Mouse (Mus musculus) limb, embryonic 11.5 days (tissue): ENCODE measurements around the gene Klk11. TPM values are rescaled to one million over a fixed set of nuclear protein-coding genes. Genes with fewer than 3 reads are reported as not detected.

ENCODE experiments used
- ATAC-seq: fragments of 200-750 bp; cut with Nextera tagmentation; 2 replicates; pipeline ENCODE4 v1.8.0; 2017; ENCODE audit warnings: low read depth; ENCODE audit not compliant: insufficient number of reproducible peaks, low FRiP score, low TSS enrichment
- DNase-seq: peaks from one replicate; pipeline ENCODE4 v3.0.0-alpha.2; 2015; ENCODE audit warnings: low spot score
- H3K27ac ChIP-seq: fragments of 300-500 bp; sonication (generic); replicated peaks from 2 replicates; pipeline ENCODE4 v1.5.1; 2014; ENCODE audit warnings: low read depth, mild to moderate bottlenecking, low read length
- H3K27me3 ChIP-seq: fragments of 300-500 bp; sonication (generic); 2 replicates; pipeline ENCODE4 v1.6.1; 2014; ENCODE audit warnings: mild to moderate bottlenecking, low read length, mixed read lengths; ENCODE audit not compliant: control insufficient read depth, insufficient read depth
- H3K36me3 ChIP-seq: fragments of 300-500 bp; sonication (generic); 2 replicates; pipeline ENCODE4 v1.6.1; 2014; ENCODE audit warnings: mild to moderate bottlenecking, low read length, moderate library complexity, mixed read lengths; ENCODE audit not compliant: control insufficient read depth, insufficient read depth
- H3K4me1 ChIP-seq: fragments of 300-500 bp; sonication (generic); 2 replicates; pipeline ENCODE4 v1.6.1; 2014; ENCODE audit warnings: low read length, mixed read lengths; ENCODE audit not compliant: control insufficient read depth, insufficient read depth
- H3K4me2 ChIP-seq: fragments of 300-500 bp; sonication (generic); 2 replicates; pipeline ENCODE4 v1.6.1; 2014; ENCODE audit warnings: low read depth, mild to moderate bottlenecking, moderate library complexity; ENCODE audit not compliant: severe bottlenecking
- H3K4me3 ChIP-seq: fragments of 300-500 bp; sonication (generic); 2 replicates; pipeline ENCODE4 v1.5.1; 2014; ENCODE audit warnings: low read depth, low read length
- H3K9ac ChIP-seq: fragments of 300-500 bp; sonication (generic); 2 replicates; pipeline ENCODE4 v1.6.1; 2014; ENCODE audit warnings: mild to moderate bottlenecking, low read length
- H3K9me3 ChIP-seq: fragments of 300-500 bp; sonication (generic); 2 replicates; pipeline ENCODE4 v1.6.1; 2016; ENCODE audit warnings: low read length; ENCODE audit not compliant: control insufficient read depth
- WGBS: fragments of 180-500 bp; shearing (Covaris S2); extraction: QIAGEN DNeasy Blood & Tissue Kit; methylation state at CpG from one replicate; pipeline ENCODE4 v1.1.7; 2014; 5-methylcytosine and 5-hydroxymethylcytosine counted together
- polyA plus RNA-seq: library from polyadenylated mRNA; unstranded; fragments of >200 nt; fragmentation: Nextera tagmentation; extraction: Ambion mirVana; gene quantifications from 2 replicates; pipeline ENCODE4 v1.2.1, GENCODE M21; 2014

Klk11 gene
- not detected in 2 replicates for polyA plus RNA-seq

DNA sequence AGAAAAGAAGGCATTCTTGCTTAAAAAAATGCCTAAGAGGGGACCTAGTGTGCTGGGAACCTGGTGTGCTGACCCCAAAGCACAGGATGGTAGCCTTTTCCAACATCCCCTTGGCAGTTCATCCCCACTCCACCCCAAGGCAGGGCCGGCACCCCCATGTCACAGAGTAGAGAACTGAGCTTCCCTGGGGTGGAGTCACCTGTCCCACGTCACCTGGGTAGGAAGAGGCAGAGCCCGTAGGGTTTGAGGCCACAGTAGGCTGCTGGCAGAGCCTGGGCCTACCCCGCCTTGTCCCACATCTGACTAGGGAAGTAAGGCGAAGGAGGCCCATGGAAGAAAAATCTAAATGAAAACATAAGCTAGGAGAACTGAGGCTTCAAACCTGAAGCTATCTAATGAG, at the start of gene Klk11:
Gene Klk11, plus strand, starts transcription at position 241 of the 400 bp plus-strand sequence.
- peak; percentile 17 for DNase-seq
- Histone ChIP-seq H3K36me3 (no peaks in the 10 kb centered on the region), H3K27ac (no peak within 1 kb of the TSS), H3K4me2 (no peak within 1 kb of the TSS), H3K27me3 (no peaks in the 10 kb centered on the region), H3K4me1 (no peaks in the 10 kb centered on the region), H3K9me3 (no peaks in the 10 kb centered on the region), H3K9ac (no peak within 1 kb of the TSS), H3K4me3 (no peak within 1 kb of the TSS)
- no peak for ATAC-seq
- 87% methylated on average over 5 of the region's 5 CpGs for WGBS

DNA sequence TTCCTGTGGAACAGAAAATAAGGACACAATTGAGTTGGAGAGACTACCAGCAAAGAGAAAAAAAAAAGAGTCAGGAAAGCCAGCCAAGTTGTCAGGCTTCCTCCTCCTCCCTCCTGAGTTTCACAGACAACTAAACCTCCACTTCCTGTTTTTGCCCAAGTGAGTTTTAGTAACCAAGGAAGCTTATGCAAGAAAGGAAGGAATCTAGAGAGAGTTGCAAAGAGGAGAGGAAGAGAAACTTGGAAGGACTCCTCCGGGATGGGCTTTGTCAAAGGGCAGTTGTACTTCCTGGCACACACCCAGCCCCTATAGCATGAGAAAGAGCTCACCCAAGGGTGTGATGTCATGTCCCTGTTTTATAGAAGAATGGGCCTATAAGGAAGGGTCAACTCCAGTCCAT, 26.6 kb upstream of the Klk11 start:
- no peak overlapping the region for H3K4me2 ChIP-seq
- H3K36me3 ChIP-seq = no peaks in the 10 kb centered on the region
- H3K9me3 ChIP-seq = no peaks in the 10 kb centered on the region
- no peak overlapping the region for H3K4me3 ChIP-seq
- no peak overlapping the region for H3K27ac ChIP-seq
- no peak overlapping the region for H3K9ac ChIP-seq
- no peaks in the 10 kb centered on the region for H3K27me3 ChIP-seq
- ATAC-seq (no peak), DNase-seq (no peak)
- H3K4me1 ChIP-seq = no peaks in the 10 kb centered on the region
- WGBS = 64% methylated on average over 1 of the region's 1 CpGs

DNA sequence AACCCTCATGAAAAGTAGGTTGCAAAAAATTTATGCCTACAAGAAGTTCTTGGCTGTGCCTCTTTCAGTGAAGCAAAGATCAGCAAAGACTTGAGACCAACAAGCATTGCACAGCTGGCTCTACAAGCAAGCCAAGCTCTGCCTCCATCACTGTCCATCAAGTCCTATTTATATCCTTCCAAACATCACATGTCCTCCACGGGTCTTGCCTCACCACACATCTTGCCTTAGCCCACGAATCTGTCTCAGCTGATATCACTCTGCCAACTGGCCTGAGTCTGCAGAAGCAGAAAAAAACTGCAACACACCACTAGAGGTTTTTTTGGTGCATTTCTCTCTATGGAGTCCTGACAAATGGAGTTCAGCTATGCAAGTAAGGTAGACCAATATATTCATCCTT, 21.6 kb upstream of the Klk11 start:
- H3K9ac ChIP-seq = no peak overlapping the region
- H3K27me3 ChIP-seq = no peaks in the 10 kb centered on the region
- no peaks in the 10 kb centered on the region for H3K36me3 ChIP-seq
- no peak for ATAC-seq
- H3K4me3 ChIP-seq = no peak overlapping the region
- H3K27ac ChIP-seq = no peak overlapping the region
- H3K4me2 ChIP-seq = no peak overlapping the region
- H3K9me3 ChIP-seq = no peaks in the 10 kb centered on the region
- DNase-seq = no peak
- no peaks in the 10 kb centered on the region for H3K4me1 ChIP-seq
- WGBS = 71% methylated on average over 2 of the region's 2 CpGs

DNA sequence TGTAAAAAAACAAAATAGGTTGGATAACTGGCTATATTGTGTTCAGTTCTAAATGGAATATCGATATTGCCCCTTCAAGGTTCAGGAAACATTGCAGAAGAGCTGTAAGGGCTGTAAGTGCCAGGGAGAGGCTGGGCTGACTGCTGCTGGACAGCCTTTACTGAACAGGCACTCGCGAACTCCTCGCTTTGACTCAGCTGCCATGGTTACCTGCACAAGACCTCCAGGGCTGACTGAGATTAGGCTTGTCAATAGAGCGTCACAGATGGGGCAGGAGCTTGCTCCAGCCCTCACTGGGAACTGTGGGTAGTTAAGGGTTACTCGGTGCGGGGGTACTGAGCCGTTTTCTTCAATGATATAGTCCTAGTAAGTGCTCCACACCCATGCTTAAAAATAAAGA, 7.9 kb upstream of the Klk11 start:
- DNase-seq = no peak

DNA sequence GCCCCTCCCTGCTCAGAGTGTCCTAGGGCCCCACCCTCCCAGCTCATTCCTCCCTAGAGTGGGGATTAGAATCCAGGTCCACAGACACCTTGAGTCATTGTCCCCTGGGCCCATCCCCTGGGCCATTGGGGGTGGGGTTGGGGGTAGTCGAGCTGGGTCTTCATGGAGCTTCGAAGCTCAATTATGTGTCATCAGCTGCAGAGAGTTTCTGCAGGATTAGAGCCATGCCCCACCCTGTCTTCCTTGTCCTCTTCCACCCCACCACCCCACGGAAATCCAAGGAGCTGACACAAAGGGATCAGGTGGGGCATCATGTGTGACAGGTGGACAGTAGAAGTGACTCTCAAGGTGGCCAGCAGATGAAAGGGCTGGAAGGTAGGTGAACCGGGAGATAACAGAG, 5.8 kb upstream of the Klk11 start, which contains the start of gene Klk12:
Gene Klk12, plus strand, starts transcription at position 301 of the 400 bp plus-strand sequence.
- WGBS = 82% methylated on average over 4 of the region's 4 CpGs
- DNase-seq (no peak), ATAC-seq (no peak)
- Histone ChIP-seq H3K9ac (no peak within 1 kb of the TSS), H3K36me3 (no peaks in the 10 kb centered on the region), H3K4me1 (no peaks in the 10 kb centered on the region), H3K27ac (no peak within 1 kb of the TSS), H3K9me3 (no peaks in the 10 kb centered on the region), H3K27me3 (no peaks in the 10 kb centered on the region), H3K4me2 (no peak within 1 kb of the TSS), H3K4me3 (no peak within 1 kb of the TSS)

More for the DNA sequence above, 7.9 kb upstream of the Klk11 start:
- WGBS = 57% methylated on average over 8 of the region's 8 CpGs
- H3K4me3 ChIP-seq = no peak overlapping the region
- H3K27ac ChIP-seq = no peak overlapping the region
- no peaks in the 10 kb centered on the region for H3K4me1 ChIP-seq
- no peaks in the 10 kb centered on the region for H3K9me3 ChIP-seq
- no peak for ATAC-seq
- H3K27me3 ChIP-seq = no peaks in the 10 kb centered on the region
- no peak overlapping the region for H3K9ac ChIP-seq
- no peaks in the 10 kb centered on the region for H3K36me3 ChIP-seq
- no peak overlapping the region for H3K4me2 ChIP-seq

DNA sequence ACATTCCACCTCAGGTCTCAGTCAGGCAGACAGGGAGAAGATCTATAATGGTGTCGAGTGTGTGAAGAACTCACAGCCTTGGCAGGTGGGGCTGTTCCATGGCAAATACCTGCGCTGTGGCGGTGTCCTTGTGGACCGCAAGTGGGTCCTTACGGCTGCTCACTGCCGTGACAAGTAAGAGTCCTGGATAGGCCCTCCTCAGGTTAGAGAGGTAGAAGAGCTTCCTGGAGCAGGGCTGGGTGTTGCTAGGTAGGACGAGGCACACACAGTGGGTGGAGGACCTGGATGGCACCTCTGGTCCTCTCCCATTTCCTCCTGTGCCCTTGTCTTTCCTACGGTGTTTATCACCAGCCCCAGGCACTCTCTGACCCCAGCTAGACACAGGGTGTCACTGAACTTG, 4.8 kb upstream of the Klk11 start:
- Histone ChIP-seq H3K4me1 (no peaks in the 10 kb centered on the region), H3K27ac (no peak overlapping the region), H3K4me3 (no peak overlapping the region), H3K9me3 (no peaks in the 10 kb centered on the region), H3K9ac (no peak overlapping the region), H3K4me2 (no peak overlapping the region), H3K27me3 (no peaks in the 10 kb centered on the region), H3K36me3 (no peaks in the 10 kb centered on the region)
- 88% methylated on average over 8 of the region's 8 CpGs for WGBS
- ATAC-seq (no peak), DNase-seq (no peak)

DNA sequence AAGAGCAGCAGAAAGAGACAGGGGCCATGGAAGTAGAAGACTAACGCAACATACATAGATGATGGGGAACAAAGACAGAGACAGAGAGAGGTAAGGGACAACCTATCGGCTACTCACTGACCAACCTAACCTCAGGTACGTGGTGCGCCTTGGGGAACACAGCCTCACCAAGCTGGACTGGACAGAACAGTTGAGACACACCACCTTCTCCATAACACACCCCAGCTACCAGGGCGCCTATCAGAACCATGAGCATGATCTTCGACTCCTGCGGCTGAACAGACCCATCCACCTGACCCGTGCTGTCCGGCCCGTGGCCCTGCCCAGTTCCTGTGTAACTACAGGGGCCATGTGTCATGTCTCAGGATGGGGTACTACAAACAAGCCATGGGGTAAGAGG, 3.7 kb upstream of the Klk11 start:
- Histone ChIP-seq H3K4me1 (no peaks in the 10 kb centered on the region), H3K4me3 (no peak overlapping the region), H3K4me2 (no peak overlapping the region), H3K27ac (no peak overlapping the region), H3K9ac (no peak overlapping the region), H3K27me3 (no peaks in the 10 kb centered on the region), H3K36me3 (no peaks in the 10 kb centered on the region), H3K9me3 (no peaks in the 10 kb centered on the region)
- peak; percentile 9 for DNase-seq
- ATAC-seq = no peak
- WGBS = 91% methylated on average over 10 of the region's 10 CpGs

DNA sequence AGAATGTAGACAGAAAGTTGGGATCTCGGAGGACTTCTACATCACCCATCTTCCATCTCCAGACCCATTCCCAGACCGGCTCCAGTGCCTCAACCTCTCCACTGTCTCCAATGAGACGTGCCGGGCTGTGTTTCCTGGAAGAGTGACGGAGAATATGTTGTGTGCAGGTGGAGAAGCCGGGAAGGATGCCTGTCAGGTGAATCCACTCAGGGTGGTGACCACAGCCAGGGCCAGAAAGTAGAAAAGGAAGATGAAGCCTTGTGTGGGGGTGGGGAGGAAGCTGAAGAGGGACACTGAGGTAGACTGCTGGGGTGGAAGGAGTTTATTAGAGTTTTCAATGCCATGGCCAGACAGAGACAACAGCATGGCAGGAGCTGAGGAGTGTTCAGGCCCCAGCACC, 2.5 kb upstream of the Klk11 start:
- 97% methylated on average over 6 of the region's 6 CpGs for WGBS
- ATAC-seq (no peak), DNase-seq (no peak)
- H3K4me1 ChIP-seq = no peaks in the 10 kb centered on the region
- H3K9ac ChIP-seq = no peak overlapping the region
- no peak overlapping the region for H3K4me3 ChIP-seq
- H3K27ac ChIP-seq = no peak overlapping the region
- H3K4me2 ChIP-seq = no peak overlapping the region
- H3K36me3 ChIP-seq = no peaks in the 10 kb centered on the region
- no peaks in the 10 kb centered on the region for H3K9me3 ChIP-seq
- H3K27me3 ChIP-seq = no peaks in the 10 kb centered on the region

DNA sequence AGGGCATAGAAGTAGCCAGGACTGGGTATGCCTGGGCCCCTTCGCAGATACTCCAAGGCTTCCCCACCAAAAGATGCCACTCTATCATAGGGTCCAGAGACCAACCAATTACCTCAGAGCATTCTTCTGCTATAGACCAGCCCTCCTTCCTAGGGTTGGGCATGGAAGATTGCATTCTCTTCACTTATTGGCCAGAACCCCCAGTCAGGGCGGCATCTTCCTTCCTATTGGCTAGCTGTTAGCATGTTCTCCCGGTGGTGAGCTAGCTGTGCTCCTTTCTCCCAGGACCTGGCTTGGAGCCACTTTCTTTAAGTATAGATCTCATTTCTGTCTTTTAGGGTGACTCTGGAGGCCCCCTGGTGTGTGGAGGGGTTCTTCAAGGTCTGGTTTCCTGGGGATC, 1.5 kb upstream of the Klk11 start:
- Histone ChIP-seq H3K4me2 (no peak overlapping the region), H3K9me3 (no peaks in the 10 kb centered on the region), H3K4me3 (no peak overlapping the region), H3K36me3 (no peaks in the 10 kb centered on the region), H3K9ac (no peak overlapping the region), H3K27me3 (no peaks in the 10 kb centered on the region), H3K27ac (no peak overlapping the region), H3K4me1 (no peaks in the 10 kb centered on the region)
- WGBS = 71% methylated on average over 3 of the region's 3 CpGs
- DNase-seq = peak; percentile 7
- ATAC-seq = no peak
